Mouse (Mus musculus): ENCODE measurements around the gene Bptf. TPM values are rescaled to one million over a fixed set of nuclear protein-coding genes. Genes with fewer than 3 reads are reported as not detected.
"Not testable (repeated sequence)": the region's sequence is repeated elsewhere in the genome, so short reads cannot be mapped to it uniquely, and the experiment has no call there.

Bptf gene
- polyA plus RNA-seq, 1 experiment: 49.4 TPM

- TF ChIP-seq CTCF (IDR thresholded peaks at IDR 0.05; ENCODE audit: borderline replicate concordance, insufficient read depth, low read length) (no peak), POLR2A (IDR thresholded peaks at IDR 0.05; ENCODE audit: low read depth, low read length) (no peak)
- Histone ChIP-seq H3K4me1 (ENCODE audit: control insufficient read depth, insufficient read depth, low read length) (no peaks in the 10 kb centered on the region; the same call in 1 of the 2 replicates), H3K4me3 (ENCODE audit: insufficient read depth, low read length) (no peak overlapping the region), H3K27ac (ENCODE audit: insufficient read depth, low read length) (no peak overlapping the region)
These were observed 67.3 kb downstream of the Bptf start for GRCm38 (mm10) chr11:107064590-107064989.

- TF ChIP-seq CTCF (IDR thresholded peaks at IDR 0.05; ENCODE audit: borderline replicate concordance, insufficient read depth, low read length) (no peak), POLR2A (IDR thresholded peaks at IDR 0.05; ENCODE audit: low read depth, low read length) (no peak)
- H3K4me1 ChIP-seq (ENCODE audit: control insufficient read depth, insufficient read depth, low read length): no peaks in the 10 kb centered on the region; the same call in 1 of the 2 replicates
These were observed 68.9 kb downstream of the Bptf start for GRCm38 (mm10) chr11:107063067-107063466.

GRCm38 (mm10) chr11:107060941-107061340 lies 71.0 kb downstream of the Bptf start:
- Histone ChIP-seq H3K27ac (ENCODE audit: insufficient read depth, low read length) (no peak overlapping the region), H3K4me3 (ENCODE audit: insufficient read depth, low read length) (no peak overlapping the region), H3K4me1 (ENCODE audit: control insufficient read depth, insufficient read depth, low read length) (no peaks in the 10 kb centered on the region; the same call in 1 of the 2 replicates)
- TF ChIP-seq CTCF (IDR thresholded peaks at IDR 0.05; ENCODE audit: borderline replicate concordance, insufficient read depth, low read length) (no peak), POLR2A (IDR thresholded peaks at IDR 0.05; ENCODE audit: low read depth, low read length) (no peak)

More at GRCm38 (mm10) chr11:107063067-107063466, 68.9 kb downstream of the Bptf start:
- Histone ChIP-seq H3K4me3 (ENCODE audit: insufficient read depth, low read length) (no peak overlapping the region), H3K27ac (ENCODE audit: insufficient read depth, low read length) (no peak overlapping the region)

GRCm38 (mm10) chr11:107059634-107060033 lies 72.3 kb downstream of the Bptf start:
- not testable (repeated sequence) for H3K27ac ChIP-seq (ENCODE audit: insufficient read depth, low read length); H3K4me1 ChIP-seq (ENCODE audit: control insufficient read depth, insufficient read depth, low read length); H3K4me3 ChIP-seq (ENCODE audit: insufficient read depth, low read length)

GRCm38 (mm10) chr11:107057391-107057790 lies 74.5 kb downstream of the Bptf start:
- no peak overlapping the region for H3K4me3 ChIP-seq (ENCODE audit: insufficient read depth, low read length)
- no peak overlapping the region for H3K27ac ChIP-seq (ENCODE audit: insufficient read depth, low read length)
- H3K4me1 ChIP-seq (ENCODE audit: control insufficient read depth, insufficient read depth, low read length): no peaks in the 10 kb centered on the region
- TF ChIP-seq POLR2A (IDR thresholded peaks at IDR 0.05; ENCODE audit: low read depth, low read length) (no peak), CTCF (IDR thresholded peaks at IDR 0.05; ENCODE audit: borderline replicate concordance, insufficient read depth, low read length) (no peak)

- H3K27ac ChIP-seq (ENCODE audit: insufficient read depth, low read length): no peak overlapping the region
- no peaks in the 10 kb centered on the region for H3K4me1 ChIP-seq (ENCODE audit: control insufficient read depth, insufficient read depth, low read length)
- no peak for TF ChIP-seq POLR2A (IDR thresholded peaks at IDR 0.05; ENCODE audit: low read depth, low read length)
- no peak for TF ChIP-seq CTCF (IDR thresholded peaks at IDR 0.05; ENCODE audit: borderline replicate concordance, insufficient read depth, low read length)
- H3K4me3 ChIP-seq (ENCODE audit: insufficient read depth, low read length): no peak overlapping the region
These were observed 77.1 kb downstream of the Bptf start for GRCm38 (mm10) chr11:107054870-107055269.

- Histone ChIP-seq H3K4me3 (ENCODE audit: insufficient read depth, low read length) (no peak overlapping the region), H3K4me1 (ENCODE audit: control insufficient read depth, insufficient read depth, low read length) (no peaks in the 10 kb centered on the region), H3K27ac (ENCODE audit: insufficient read depth, low read length) (no peak overlapping the region)
- no peak for TF ChIP-seq CTCF (IDR thresholded peaks at IDR 0.05; ENCODE audit: borderline replicate concordance, insufficient read depth, low read length)
- TF ChIP-seq POLR2A (IDR thresholded peaks at IDR 0.05; ENCODE audit: low read depth, low read length): no peak
These were observed 84.9 kb downstream of the Bptf start for GRCm38 (mm10) chr11:107046766-107047620.

- no peak for TF ChIP-seq POLR2A (IDR thresholded peaks at IDR 0.05; ENCODE audit: low read depth, low read length)
- TF ChIP-seq CTCF (IDR thresholded peaks at IDR 0.05; ENCODE audit: borderline replicate concordance, insufficient read depth, low read length): no peak
- H3K4me1 ChIP-seq (ENCODE audit: control insufficient read depth, insufficient read depth, low read length): no peaks in the 10 kb centered on the region
- no peak overlapping the region for H3K4me3 ChIP-seq (ENCODE audit: insufficient read depth, low read length)
- H3K27ac ChIP-seq (ENCODE audit: insufficient read depth, low read length): no peak overlapping the region
These were observed 86.4 kb downstream of the Bptf start for GRCm38 (mm10) chr11:107045546-107045945.

GRCm38 (mm10) chr11:107044321-107044720 lies 87.6 kb downstream of the Bptf start:
- no peak overlapping the region for H3K27ac ChIP-seq (ENCODE audit: insufficient read depth, low read length)
- no peak overlapping the region for H3K4me3 ChIP-seq (ENCODE audit: insufficient read depth, low read length)
- no peak for TF ChIP-seq POLR2A (IDR thresholded peaks at IDR 0.05; ENCODE audit: low read depth, low read length)
- no peaks in the 10 kb centered on the region for H3K4me1 ChIP-seq (ENCODE audit: control insufficient read depth, insufficient read depth, low read length)

- no peak for TF ChIP-seq CTCF (IDR thresholded peaks at IDR 0.05; ENCODE audit: borderline replicate concordance, insufficient read depth, low read length)
- no peak for TF ChIP-seq POLR2A (IDR thresholded peaks at IDR 0.05; ENCODE audit: low read depth, low read length)
- H3K27ac ChIP-seq (ENCODE audit: insufficient read depth, low read length): no peak overlapping the region
- no peaks in the 10 kb centered on the region for H3K4me1 ChIP-seq (ENCODE audit: control insufficient read depth, insufficient read depth, low read length)
- H3K4me3 ChIP-seq (ENCODE audit: insufficient read depth, low read length): no peak overlapping the region
These were observed 88.6 kb downstream of the Bptf start for GRCm38 (mm10) chr11:107043361-107043760.
